Mouse (Mus musculus): ENCODE data around the gene Galr3.
"Not testable (repeated sequence)": the region's sequence is repeated elsewhere in the genome, so short reads cannot be mapped to it uniquely, and the experiment has no call there.

Gene Galr3

GRCm38 (mm10) chr15:79041585-79041984 is at the start of gene Galr3:
Gene Galr3 (plus strand): TSS chr15:79041885.
- DNase-seq (ENCODE audit: low read depth, low spot score), result no peak

- DNase-seq (ENCODE audit: low read depth, low spot score), result no peak
These were observed 49.5 kb upstream of the Galr3 start for GRCm38 (mm10) chr15:78992235-78992634.

GRCm38 (mm10) chr15:78992925-78993324 is 48.8 kb upstream of the Galr3 start:
- no peak for DNase-seq (ENCODE audit: low read depth, low spot score)

DNA sequence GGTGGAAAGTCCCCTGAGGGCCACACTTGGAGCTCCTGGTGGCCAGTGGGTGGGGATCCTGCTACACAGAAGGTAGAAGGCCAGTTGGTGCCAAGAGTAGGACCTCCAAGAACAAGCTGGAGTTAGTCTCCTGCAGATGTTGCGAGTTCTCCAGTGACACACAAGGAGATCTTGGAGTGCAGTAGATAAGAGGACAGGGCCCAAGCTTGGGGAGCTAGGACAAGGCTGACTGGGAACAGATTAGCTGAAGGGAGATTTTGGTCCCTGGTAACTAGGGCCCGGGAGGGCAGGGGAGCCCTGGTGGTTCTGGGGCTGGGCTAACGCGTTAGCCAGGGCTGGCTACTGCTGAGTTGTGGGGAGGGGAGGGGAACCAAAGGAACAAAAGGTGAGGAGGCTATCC is 45.8 kb upstream of the Galr3 start:
- DNase-seq (ENCODE audit: low read depth, low spot score), result no peak

DNA sequence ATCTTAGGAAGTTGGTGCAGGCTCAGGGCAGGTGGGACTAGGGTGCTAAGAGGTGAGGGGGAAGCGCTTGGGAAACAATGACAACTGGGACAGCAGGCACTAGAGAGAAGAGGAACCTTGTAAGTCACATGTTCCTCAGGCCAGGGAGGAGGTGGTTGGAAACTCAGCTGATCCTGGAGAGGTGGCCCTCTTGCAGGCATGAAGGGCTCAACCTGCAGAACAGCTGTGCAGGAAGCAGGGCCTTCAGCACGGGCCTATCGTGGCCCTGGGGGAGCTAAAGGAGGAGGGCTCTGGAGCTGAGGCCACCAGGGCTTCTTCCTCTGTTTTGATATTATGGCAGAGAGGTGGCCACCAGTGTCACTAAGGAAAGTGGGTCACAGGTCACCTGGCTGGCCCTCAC is 45.0 kb upstream of the Galr3 start:
- DNase-seq (ENCODE audit: low read depth, low spot score), result no peak

- DNase-seq (ENCODE audit: low read depth, low spot score), result no peak
These were observed 43.3 kb upstream of the Galr3 start for GRCm38 (mm10) chr15:78998348-78998747.

GRCm38 (mm10) chr15:78999586-78999985 is 42.1 kb upstream of the Galr3 start:
- DNase-seq (ENCODE audit: low read depth, low spot score), result no peak

- no peak for DNase-seq (ENCODE audit: low read depth, low spot score)
These were observed 41.3 kb upstream of the Galr3 start for GRCm38 (mm10) chr15:79000357-79000791.

DNA sequence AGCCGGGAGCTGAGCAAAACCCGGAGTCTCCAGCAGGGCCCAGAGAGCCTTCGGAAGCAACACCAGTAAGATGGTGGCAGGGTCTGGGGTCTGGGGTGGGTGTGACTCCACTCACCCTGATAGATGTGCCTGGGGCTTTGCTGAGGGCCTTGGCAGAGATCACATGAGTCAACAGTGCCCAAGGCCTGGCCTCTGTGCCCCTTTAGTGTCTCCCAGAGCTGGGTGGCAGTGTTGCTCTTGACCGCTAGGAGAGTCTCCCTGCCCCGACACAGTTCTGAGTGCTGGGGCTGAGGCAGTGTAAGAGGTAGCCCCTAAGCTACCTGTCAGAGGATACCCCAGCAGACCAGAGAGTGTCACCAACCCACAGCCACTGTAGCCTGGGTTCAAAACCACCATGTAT is 40.1 kb upstream of the Galr3 start:
- no peak for DNase-seq (ENCODE audit: low read depth, low spot score)

DNA sequence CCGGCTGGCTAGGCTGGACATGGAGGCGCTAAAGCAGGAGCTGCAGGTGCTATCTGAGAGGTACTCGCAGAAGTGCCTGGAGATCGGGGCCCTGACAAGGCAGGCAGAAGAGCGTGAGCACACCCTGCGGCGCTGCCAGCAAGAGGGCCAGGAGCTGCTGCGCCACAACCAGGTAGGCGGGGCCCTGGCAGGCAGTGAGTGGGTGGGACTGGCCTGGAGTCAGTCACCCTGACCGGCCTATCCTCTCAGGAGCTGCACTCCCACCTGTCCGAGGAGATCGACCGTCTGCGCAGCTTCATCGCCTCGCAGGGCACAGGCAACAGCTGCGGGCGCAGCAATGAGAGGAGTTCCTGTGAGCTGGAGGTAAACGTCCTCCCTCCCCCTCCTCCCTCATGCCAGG is 39.6 kb upstream of the Galr3 start:
- DNase-seq (ENCODE audit: low read depth, low spot score), result no peak

DNA sequence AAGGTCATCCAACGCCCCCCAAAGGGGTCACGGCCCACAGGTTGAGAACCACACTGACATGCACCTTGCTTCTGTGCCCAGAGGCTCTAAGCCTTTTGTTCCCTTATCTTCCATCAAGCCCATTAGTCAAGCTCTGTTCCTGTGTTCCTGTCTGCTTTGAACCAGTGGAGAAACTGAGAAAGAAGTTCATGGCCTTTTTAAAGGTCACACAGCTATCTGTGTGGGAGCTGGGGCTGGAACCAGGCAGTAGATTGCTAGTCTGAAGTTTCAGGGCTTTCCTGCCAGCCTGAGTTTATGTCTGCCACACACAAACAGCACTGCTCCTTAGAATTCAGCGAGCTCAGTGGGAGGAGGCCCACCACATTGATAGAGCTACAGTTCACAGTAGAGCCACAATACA is 38.6 kb upstream of the Galr3 start:
- no peak for DNase-seq (ENCODE audit: low read depth, low spot score)

GRCm38 (mm10) chr15:79005581-79005980 is 36.1 kb upstream of the Galr3 start:
- no peak for DNase-seq (ENCODE audit: low read depth, low spot score)

- no peak for DNase-seq (ENCODE audit: low read depth, low spot score)
These were observed 35.0 kb upstream of the Galr3 start for GRCm38 (mm10) chr15:79006638-79007037.

DNA sequence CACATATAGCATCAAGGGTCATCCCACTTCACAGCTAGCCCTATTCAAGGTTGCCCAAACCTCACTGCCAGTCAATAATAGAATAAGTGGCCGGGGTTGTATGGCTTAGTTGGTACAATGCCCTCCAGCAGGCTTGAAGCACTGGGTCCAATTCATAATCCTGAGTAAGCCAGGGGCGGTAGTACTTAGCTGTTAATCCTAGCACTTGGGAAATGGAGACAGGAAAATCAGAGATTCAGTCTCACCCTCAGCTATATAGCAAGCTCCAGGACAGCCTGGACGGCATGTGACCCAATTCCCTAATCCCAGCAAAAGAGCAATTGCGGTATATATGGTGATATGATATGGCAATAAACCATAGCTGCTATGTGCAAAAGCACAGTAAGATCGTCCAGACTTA is 34.6 kb upstream of the Galr3 start:
- DNase-seq (ENCODE audit: low read depth, low spot score), result no peak

- DNase-seq (ENCODE audit: low read depth, low spot score), result not testable (repeated sequence)
These were observed 33.8 kb upstream of the Galr3 start for GRCm38 (mm10) chr15:79007836-79008235.

DNA sequence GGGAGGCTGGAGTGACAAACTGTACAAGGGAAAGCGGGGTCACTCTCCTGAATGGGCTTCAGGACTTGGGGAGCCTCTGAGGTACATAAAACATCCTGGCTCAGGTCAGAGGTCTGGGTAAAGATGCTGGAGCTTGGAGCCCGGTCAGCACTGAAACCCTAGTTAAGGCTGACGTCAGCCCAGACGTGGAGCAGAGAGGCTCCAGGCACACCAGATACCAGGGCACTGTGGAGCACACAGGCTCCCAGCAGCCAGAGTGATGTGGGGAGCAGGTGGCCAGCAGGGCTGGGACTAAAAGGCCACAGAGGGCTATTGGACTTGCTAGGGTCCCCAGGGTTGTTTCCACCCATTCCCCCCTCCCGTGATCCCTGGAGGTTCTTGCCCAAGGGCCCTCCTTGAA is 32.0 kb upstream of the Galr3 start:
- DNase-seq (ENCODE audit: low read depth, low spot score), result no peak

- no peak for DNase-seq (ENCODE audit: low read depth, low spot score)
These were observed 30.1 kb upstream of the Galr3 start for GRCm38 (mm10) chr15:79011550-79011949.

- DNase-seq (ENCODE audit: low read depth, low spot score), result no peak
These were observed 28.3 kb upstream of the Galr3 start for GRCm38 (mm10) chr15:79013382-79013781.

DNA sequence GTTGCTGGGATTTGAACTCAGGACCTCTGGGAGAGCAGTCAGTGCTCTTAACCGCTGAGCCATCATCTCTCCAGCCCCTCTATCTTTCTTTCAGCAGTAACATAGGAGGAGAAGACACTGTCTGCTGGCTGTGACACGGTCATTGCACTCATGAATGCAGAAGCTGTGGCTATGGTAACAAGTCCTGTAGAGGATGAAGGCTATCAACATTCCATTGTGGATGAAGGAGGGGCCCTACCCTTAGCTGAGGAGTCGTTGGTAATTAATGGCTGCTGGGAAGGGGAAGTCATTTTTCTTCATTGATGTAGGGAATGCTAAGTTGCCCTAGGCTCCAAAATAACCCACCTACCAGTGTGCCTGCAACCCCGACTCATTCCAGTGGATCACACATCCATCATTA is 23.5 kb upstream of the Galr3 start:
- no peak for DNase-seq (ENCODE audit: low read depth, low spot score)

DNA sequence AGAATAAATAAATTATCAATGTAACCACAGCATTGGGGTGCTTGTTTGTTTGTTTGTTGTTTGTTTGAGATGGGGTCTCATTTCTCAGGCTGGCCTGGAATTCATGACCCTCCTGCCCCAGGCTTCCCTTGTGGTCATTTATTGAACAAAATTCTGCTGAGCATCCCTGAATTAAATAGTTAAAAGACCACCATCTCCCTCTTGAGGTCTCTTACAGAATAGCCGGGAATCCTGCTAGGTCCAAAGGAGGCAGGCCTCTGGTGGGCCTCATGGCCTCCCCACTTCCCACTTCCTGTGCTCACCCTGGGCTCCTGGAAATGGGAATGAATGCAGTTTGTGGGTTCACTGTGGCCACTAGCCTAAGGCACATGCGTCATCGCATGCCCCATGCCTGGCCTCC is 22.8 kb upstream of the Galr3 start:
- no peak for DNase-seq (ENCODE audit: low read depth, low spot score)

DNA sequence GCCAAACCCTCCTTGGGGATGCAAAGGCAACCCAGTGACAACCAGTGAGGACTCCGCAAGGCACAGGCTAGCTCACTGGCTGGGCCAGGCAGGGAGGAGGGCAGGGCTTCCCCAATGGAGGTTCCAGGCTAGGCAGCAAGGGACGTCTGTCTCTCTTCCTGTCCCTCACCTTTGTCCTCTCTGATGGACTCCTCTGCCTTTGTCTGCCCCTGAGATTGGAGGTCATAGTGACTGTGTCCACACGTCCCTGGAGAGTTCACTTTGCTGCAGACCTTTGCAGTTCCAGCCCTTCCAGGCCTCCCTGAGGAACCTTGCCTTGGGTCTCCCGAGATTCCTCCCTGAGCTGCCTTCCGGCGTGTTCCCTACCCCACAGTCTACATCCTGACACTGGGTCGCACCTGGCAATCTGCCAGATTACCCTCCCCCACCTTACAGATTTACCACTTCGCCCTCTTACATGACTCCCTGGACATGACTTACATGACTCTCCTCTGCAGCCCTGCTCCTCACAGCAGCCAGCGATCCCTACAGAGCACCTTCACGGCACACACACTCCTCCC is 18.9 kb upstream of the Galr3 start:
- DNase-seq (ENCODE audit: low read depth, low spot score), result no peak

DNA sequence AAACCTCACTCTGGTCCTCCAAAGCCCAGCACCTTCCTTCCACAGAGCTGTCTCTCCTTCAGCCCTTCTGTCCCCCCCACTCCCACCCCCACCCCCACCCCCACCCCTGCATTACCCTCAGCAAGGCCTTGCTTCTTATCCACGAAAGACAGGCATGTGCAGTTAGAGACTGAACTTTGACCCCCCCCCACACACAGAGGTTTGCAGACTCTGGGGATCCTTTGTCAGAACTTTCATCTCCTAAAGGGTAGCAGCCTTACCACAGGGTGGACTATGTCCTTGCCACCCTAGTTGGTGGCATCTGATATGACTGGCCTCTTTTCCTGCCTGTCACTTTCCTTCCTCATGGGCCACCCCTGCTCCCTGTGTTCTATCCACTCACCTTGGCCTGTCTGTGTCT is 18.3 kb upstream of the Galr3 start:
- no peak for DNase-seq (ENCODE audit: low read depth, low spot score)

- DNase-seq (ENCODE audit: low read depth, low spot score), result no peak
These were observed 15.9 kb upstream of the Galr3 start for GRCm38 (mm10) chr15:79025687-79026308.

Measured in forelimb bud, embryonic 11.5 days (tissue).